Mouse (Mus musculus) erythroid progenitor cell, adult 5-6 weeks (primary cell): ENCODE data around the gene Sik1. TPM values are rescaled to one million over a fixed set of nuclear protein-coding genes. Genes with fewer than 3 reads are reported as not detected.

Source experiments
- ATAC-seq: replicated peaks from 2 replicates; pipeline ENCODE4 v1.8.0; 2016; ENCODE audit warnings: moderate number of reproducible peaks, mild to moderate bottlenecking, moderate TSS enrichment, inconsistent platforms; ENCODE audit not compliant: poor library complexity, low FRiP score, severe bottlenecking
- total RNA-seq, 2 experiments: library from RNA; stranded (forward) in 1 of 2; stranded (reverse) in 1 of 2; fragments of 150-400 nt in 1 of 2; fragments of 186-747, 209-891 nt in 1 of 2; gene quantifications; 2 replicates each; pipeline versions ENCODE4 v1.2.3 to v1.2.4; 2015 to 2017; ENCODE audit warnings: low replicate concordance in 2 of 2

Gene Sik1
- total RNA-seq, 2 experiments from 2014 or later: 5.9 to 9.2 TPM

DNA sequence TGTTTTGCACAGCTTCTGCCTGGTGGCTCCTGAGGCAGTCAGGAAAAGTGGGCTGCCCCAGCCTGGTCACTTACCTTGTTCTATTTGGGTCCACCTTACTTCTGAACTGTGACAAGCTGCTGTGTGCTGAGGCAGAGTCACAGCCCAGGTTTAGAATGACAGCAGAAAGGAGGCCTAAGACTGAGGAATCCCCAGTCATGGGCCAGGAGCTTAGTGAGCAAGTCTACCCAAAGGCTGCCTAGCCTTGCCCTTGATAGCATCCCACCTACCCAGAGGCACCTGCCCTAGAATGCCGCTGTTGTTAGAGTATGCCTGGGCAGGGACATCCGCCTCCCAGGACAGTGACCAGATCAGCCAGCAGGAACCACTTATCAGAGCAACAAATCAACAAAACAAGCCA, 3.2 kb upstream of the Sik1 start:
- ATAC-seq: no peak

- ATAC-seq: no peak
Observed at GRCm38 (mm10) chr17:31857903-31858426, 2.4 kb upstream of the Sik1 start.

DNA sequence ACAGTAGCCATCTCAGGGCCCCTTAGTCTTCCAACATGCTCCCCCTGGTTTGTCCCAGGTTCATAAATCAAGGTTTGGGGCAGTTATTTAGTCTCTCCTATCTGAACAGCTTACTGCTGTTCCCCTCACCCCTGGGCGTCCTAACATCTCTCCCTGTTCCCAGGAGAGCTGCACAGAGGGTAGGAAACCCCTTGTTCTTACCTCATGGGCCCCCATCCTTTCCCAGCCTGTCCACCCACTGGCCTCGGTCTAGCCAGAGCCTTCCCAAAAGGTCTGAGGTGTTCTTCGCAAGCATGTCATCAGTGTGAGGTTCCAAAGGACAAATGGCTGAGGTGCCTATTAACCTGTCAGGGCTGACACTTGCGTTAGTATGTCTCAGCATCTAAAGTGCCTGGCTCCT, 1.6 kb upstream of the Sik1 start:
- ATAC-seq: no peak

DNA sequence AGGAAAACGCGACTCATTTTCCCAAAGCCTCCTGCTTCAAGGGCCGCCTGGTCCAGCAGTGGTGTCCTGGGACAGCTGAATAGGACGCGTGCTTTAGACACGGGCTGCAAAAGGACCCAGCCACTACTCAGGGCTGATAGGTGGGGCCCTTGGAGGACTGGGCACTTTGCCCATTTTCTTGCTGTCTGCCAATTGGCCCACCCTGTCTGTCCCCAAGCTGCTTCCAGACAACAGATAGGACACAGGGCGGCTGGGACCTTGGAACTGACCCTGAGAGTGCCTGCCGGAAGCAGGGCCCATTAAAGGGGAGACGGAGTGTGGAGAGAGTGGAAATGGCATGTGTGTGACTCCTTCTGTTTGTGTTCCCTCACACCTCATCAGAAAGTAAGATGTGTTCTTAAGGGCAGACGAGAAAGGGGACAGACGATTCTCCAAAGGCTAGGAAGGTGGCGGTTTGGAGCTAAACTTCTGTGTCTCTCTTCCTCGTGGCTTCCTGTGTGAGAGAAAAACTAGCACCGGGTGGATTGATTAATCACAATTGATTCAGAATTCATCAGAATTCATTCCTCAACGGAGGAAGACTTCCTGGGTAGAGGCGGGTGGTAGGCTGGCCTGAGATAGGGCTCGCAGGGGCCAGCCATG, 1.0 kb upstream of the Sik1 start:
- peak; percentile 40; the same call in 1 of the 2 replicates for ATAC-seq

DNA sequence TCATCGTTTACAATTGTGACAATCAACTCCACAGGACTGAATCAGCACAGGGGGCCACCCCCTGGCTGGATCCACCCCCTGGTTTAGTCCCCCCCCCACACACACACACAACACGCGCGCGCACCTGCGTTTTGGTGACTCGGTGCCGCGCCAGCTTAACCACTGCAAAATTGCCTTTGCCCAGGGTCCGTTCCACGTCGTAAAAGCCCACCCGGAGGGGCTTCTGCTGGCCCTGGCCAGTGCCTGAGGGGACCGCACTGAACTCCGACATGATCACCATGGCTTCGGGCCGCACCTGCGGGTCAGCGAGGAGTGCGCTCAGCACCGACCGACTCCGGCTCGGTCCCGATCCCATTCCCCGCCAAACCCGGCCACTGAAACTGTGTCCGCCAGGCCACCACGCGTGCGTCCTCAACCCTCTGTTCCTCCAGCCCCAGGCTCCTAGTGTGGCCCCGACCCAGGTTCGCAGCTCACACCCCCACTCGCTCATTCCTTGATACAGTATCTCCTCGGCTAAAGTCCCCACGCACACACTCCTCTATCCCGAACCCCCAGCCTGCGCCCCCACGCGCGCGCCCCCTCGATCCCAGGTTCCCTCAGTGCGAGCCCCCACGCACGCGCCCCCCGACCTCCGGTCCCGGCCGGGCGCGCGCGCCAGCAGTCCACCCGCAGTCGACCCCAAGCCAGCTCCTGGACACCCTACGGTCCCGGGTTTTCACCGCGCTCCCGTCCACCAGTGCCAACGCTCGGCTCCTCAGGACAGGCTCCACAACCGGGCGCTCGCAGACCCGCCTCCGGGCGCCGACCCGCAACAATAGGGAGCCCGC, 621 bp downstream of the Sik1 start:
- no peak for ATAC-seq

GRCm38 (mm10) chr17:31853448-31854188, 2.0 kb downstream of the Sik1 start:
- ATAC-seq: no peak

GRCm38 (mm10) chr17:31852782-31853447, 2.7 kb downstream of the Sik1 start:
- no peak for ATAC-seq

DNA sequence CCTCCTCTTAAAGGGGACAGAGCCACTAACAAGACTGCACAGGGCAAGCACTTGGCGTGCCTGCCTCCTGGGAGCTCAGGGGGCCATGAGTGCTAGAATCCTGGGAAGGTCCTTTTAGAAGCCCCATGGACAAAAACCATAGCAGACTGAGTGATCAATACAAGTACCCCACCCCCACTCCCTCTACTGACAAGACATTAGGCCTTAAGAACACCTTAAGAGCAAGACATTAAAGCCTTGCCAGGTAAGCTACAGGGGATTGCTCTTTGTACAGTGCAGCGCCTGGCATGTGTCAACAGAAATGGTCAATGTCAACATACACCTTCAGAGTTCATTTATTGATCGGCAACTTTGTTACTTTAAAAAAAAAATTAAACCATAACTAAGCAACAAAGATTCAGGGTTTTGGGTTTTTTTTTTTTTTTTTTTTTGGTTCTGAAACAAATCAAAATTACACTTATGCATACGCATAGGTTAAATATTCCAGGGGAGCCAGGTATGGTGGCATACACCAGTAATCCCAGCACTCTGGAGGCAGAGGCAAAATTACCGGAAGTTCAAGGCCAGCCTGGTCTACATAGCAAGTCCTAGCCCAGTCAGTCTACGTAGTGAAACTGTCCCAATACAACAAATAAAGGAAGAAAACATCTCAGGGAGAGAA, 3.7 kb downstream of the Sik1 start:
- ATAC-seq: no peak

DNA sequence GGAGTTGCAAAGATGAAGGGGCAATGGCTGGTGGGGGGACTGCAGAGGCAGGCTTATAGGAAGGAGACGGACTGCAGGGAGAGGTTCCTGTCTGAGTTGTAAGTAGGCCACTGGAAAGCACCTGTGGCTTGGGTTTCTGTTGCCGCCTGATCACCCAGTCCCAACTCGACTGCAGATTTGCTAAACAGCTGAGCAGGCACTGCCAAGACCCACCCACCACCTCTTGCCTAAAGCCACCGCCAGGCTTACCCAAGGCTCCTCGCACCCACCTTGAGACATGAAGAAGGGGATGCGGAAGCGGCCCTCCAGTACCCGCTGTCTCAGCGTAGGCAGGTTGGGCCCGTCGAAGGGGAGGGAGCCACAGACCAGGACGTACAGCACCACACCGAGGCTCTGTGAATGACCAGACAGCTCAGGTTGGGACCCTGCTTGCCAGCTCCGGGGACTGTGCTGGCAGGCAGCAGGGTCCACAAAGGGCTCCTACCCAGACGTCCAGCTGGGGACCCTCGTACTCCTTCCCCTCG, 5.1 kb downstream of the Sik1 start:
- no peak for ATAC-seq

- no peak for ATAC-seq
Observed at GRCm38 (mm10) chr17:31846970-31847369, 8.6 kb downstream of the Sik1 start.

DNA sequence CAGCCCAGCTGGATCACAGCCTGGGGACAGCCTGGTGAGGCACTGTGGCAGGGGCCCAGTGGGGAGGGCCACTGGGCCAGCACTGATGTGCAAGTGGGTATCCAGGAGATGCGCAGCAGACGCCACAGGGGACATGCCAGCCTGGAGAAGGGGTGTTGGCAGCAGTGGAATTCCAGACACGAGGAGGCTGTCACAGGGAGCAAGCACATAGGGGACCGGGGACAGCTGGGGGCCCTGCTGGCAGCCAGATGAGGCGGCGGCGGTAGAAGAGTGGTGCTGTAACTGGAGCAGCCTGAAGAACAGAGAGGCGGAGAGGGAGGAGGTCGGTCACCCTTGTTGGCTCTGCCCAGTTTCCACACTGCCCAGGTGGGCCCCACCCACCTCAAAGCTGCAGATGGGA, 9.3 kb downstream of the Sik1 start:
- no peak for ATAC-seq

- ATAC-seq: no peak
Observed at GRCm38 (mm10) chr17:31843891-31844290, 11.7 kb downstream of the Sik1 start.

DNA sequence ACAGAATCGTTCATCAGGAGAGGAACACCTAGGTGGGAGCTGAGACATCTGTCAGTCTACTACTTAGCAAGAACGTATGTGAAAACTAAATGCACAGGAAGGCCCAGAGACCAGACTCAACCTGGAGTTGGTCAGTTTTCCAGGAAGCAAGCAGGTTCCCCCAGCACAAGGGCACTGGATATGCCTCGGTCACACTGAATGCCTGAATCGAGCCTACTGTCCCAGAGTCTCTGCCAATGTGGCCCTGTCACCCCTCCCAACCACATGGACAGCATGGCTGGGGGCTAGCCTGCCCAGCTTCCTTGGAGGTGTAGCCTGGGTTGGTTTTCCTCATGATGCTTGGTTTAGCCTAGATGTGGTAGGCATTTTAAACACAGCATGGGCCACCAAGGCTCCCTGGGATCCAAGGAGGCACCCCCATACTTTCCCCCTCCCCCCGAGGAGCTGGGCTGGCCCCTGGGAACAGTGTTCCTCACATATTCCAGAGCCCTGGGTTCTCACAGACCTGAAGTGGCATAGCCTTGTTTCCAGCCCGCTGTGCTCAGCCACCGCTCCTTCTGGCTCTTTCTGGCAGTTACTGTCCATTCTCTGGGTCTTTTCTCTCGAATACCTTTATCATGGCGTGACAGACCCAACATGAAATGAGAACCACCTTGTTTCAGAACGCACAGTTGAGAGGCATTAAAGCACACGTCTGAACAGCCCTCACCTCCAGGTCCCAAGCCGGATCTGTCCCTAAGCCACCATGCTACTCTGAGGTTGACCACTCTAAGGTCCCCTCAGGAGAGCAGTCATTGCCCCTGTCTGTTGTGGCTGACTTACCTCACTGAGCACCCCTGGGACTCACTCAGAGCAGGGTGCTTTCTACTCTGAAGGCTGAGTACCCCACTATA, 12.4 kb downstream of the Sik1 start:
- ATAC-seq: no peak

DNA sequence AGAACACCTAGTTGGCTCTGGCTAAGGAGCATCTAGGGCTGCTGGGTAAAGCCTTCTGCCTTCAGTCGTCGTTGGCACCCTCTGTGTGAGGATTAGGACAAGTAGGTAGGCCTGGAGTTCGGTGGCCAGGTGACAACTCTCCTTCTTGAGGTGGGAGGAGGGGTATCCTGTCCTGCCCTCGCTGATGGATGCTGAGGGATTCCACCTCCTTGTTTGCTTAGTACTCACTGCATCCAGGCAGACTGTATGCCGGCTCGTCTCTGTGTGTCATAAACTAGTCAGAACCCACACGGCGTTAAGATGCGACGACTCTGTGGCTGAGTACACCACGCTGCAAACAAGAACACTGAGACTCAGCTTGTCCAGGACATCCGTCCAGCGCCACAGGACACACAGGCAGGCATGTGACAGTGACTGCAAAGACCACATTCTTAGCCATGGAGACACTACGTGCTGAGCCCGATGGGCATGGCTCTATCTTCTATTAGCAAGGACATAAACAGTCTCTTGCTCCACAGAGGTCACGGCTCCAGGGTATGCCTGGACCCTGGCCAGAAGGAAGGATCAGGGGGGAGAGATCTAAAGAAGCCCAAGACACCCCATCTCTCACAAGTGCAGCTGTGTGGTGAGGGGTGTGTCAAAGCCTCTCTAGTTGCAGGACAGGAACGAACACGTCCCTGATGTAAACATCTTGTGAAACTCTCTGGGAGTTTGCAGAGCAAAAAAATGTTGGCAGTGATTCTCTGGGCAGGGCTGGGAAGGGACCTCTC, 13.6 kb downstream of the Sik1 start:
- ATAC-seq: no peak

- ATAC-seq: no peak
Observed at GRCm38 (mm10) chr17:31841453-31841841, 14.2 kb downstream of the Sik1 start.

- ATAC-seq: no peak
Observed at GRCm38 (mm10) chr17:31840423-31841003, 15.1 kb downstream of the Sik1 start.

- ATAC-seq: no peak
Observed at GRCm38 (mm10) chr17:31836772-31837171, 18.8 kb downstream of the Sik1 start.
